Mouse (Mus musculus): ENCODE results near the gene Kcng1. TPM values are rescaled to one million over a fixed set of nuclear protein-coding genes. Genes with fewer than 3 reads are reported as not detected.

Gene Kcng1
- total and polyA plus RNA-seq, 3 experiments = not detected

- Histone ChIP-seq H3K79me2 (ENCODE audit: control insufficient read depth, insufficient read depth, low read length, poor library complexity) (no peaks in the 10 kb centered on the region), H3K27ac (ENCODE audit: control insufficient read depth, low read depth, low read length) (no peak overlapping the region), H3K9ac (ENCODE audit: control insufficient read depth, low read depth, low read length, poor library complexity, severe bottlenecking) (no peak overlapping the region), H3K36me3 (ENCODE audit: control insufficient read depth in 1 of 2, insufficient read depth in 2 of 2, low read length in 2 of 2) (no peaks in the 10 kb centered on the region), H3K4me1 (ENCODE audit: control insufficient read depth in 1 of 2, insufficient read depth in 2 of 2, low read length in 2 of 2) (no peaks in the 10 kb centered on the region), H3K4me3 (ENCODE audit: control insufficient read depth in 1 of 2, insufficient read depth in 1 of 2, low read depth in 2 of 2, low read length in 2 of 2) (no peak overlapping the region), H3K27me3 (ENCODE audit: control insufficient read depth in 1 of 2, insufficient read depth in 2 of 2, low read length in 2 of 2) (no peaks in the 10 kb centered on the region), H3K9me3 (replicated peaks; ENCODE audit: insufficient read depth, low read length) (no peaks in the 10 kb centered on the region)
- no peak for DNase-seq (ENCODE audit: low read depth, low spot score)
- TF ChIP-seq EP300 (IDR thresholded peaks at IDR 0.05; ENCODE audit: low read depth in 1 of 2, low read length in 2 of 2) (no peak), POLR2A (IDR thresholded peaks at IDR 0.05; ENCODE audit: control insufficient read depth in 1 of 2, insufficient read depth in 1 of 2, low read depth in 1 of 2, low read length in 2 of 2, poor library complexity in 1 of 2) (no peak)
Measured at GRCm38 (mm10) chr2:168238335-168238734, 43.2 kb downstream of the Kcng1 start.

- Histone ChIP-seq H3K4me1 (ENCODE audit: control insufficient read depth in 1 of 2, insufficient read depth in 2 of 2, low read length in 2 of 2) (peaks cover 3% of the 10 kb centered on the region in 2 experiments; a peak in 2 of 4 replicates), H3K79me2 (ENCODE audit: control insufficient read depth, insufficient read depth, low read length, poor library complexity) (peaks cover 29% of the 10 kb centered on the region), H3K4me3 (ENCODE audit: control insufficient read depth in 1 of 2, insufficient read depth in 1 of 2, low read depth in 2 of 2, low read length in 2 of 2) (no peak overlapping the region), H3K9me3 (replicated peaks; ENCODE audit: insufficient read depth, low read length) (no peaks in the 10 kb centered on the region), H3K27ac (ENCODE audit: control insufficient read depth, low read depth, low read length) (no peak overlapping the region), H3K27me3 (ENCODE audit: control insufficient read depth in 1 of 2, insufficient read depth in 2 of 2, low read length in 2 of 2) (no peaks in the 10 kb centered on the region), H3K9ac (ENCODE audit: control insufficient read depth, low read depth, low read length, poor library complexity, severe bottlenecking) (no peak overlapping the region), H3K36me3 (ENCODE audit: control insufficient read depth in 1 of 2, insufficient read depth in 2 of 2, low read length in 2 of 2) (peaks cover 0 to 6% of the 10 kb centered on the region in 2 experiments; a peak in 2 of 4 replicates)
- TF ChIP-seq ETS1 (IDR thresholded peaks at IDR 0.05; ENCODE audit: low read depth, low read length) (no peak), BHLHE40 (IDR thresholded peaks at IDR 0.05; ENCODE audit: borderline replicate concordance, low read depth, low read length) (no peak)
- no peak for DNase-seq (ENCODE audit: low read depth, low spot score)
Measured at GRCm38 (mm10) chr2:168233286-168233685, 48.2 kb downstream of the Kcng1 start.

- no peak for DNase-seq (ENCODE audit: low read depth, low spot score)
- peaks cover 3 to 10% of the 10 kb centered on the region in 2 experiments for H3K4me1 ChIP-seq (ENCODE audit: control insufficient read depth in 1 of 2, insufficient read depth in 2 of 2, low read length in 2 of 2)
- H3K9ac ChIP-seq (ENCODE audit: control insufficient read depth, low read depth, low read length, poor library complexity, severe bottlenecking) = no peak overlapping the region
- peaks cover 5 to 17% of the 10 kb centered on the region in 2 experiments for H3K36me3 ChIP-seq (ENCODE audit: control insufficient read depth in 1 of 2, insufficient read depth in 2 of 2, low read length in 2 of 2)
- peaks cover 38% of the 10 kb centered on the region for H3K79me2 ChIP-seq (ENCODE audit: control insufficient read depth, insufficient read depth, low read length, poor library complexity)
- H3K27ac ChIP-seq (ENCODE audit: control insufficient read depth, low read depth, low read length) = no peak overlapping the region
- no peak for TF ChIP-seq TAL1 (IDR thresholded peaks at IDR 0.05; ENCODE audit: low read length)
- TF ChIP-seq POLR2A (IDR thresholded peaks at IDR 0.05; ENCODE audit: control insufficient read depth in 1 of 2, insufficient read depth in 1 of 2, low read depth in 1 of 2, low read length in 2 of 2, poor library complexity in 1 of 2) = no peak
- TF ChIP-seq CTCF (IDR thresholded peaks at IDR 0.05 in 2 of 3, conservative IDR thresholded peaks at IDR 0.05 in 1 of 3; ENCODE audit: control insufficient read depth in 1 of 3, insufficient read depth in 1 of 3, low read depth in 2 of 3, low read length in 3 of 3, poor library complexity in 1 of 3, severe bottlenecking in 1 of 3) = no peak
- no peak for TF ChIP-seq MAX (IDR thresholded peaks at IDR 0.05; ENCODE audit: low read length)
- TF ChIP-seq MEF2A (IDR thresholded peaks at IDR 0.05; ENCODE audit: extremely low read depth, insufficient replicate concordance, low read depth, low read length, poor library complexity, severe bottlenecking) = no peak
- no peak for TF ChIP-seq KAT2A (conservative IDR thresholded peaks at IDR 0.05; ENCODE audit: low read depth, low read length)
- TF ChIP-seq CHD2 (IDR thresholded peaks at IDR 0.05; ENCODE audit: low read length) = no peak
- TF ChIP-seq SIN3A (IDR thresholded peaks at IDR 0.05; ENCODE audit: low read length) = no peak
- TF ChIP-seq RCOR1 (IDR thresholded peaks at IDR 0.05; ENCODE audit: low read depth, low read length) = no peak
- no peak for TF ChIP-seq MAZ (IDR thresholded peaks at IDR 0.05; ENCODE audit: low read depth, low read length)
- no peak for TF ChIP-seq ZC3H11A (IDR thresholded peaks at IDR 0.05; ENCODE audit: low read depth, low read length)
- no peak for TF ChIP-seq ZKSCAN1 (IDR thresholded peaks at IDR 0.05; ENCODE audit: low read depth, low read length)
- no peak for TF ChIP-seq USF2 (IDR thresholded peaks at IDR 0.05; ENCODE audit: borderline replicate concordance in 1 of 2, insufficient read depth in 1 of 2, low read depth in 1 of 2, low read length in 2 of 2)
- TF ChIP-seq RAD21 (IDR thresholded peaks at IDR 0.05; ENCODE audit: low read depth, low read length) = no peak
- TF ChIP-seq CHD1 (IDR thresholded peaks at IDR 0.05; ENCODE audit: low read depth, low read length) = no peak
- no peak for TF ChIP-seq TCF12 (IDR thresholded peaks at IDR 0.05; ENCODE audit: low read depth, low read length)
- no peaks in the 10 kb centered on the region for H3K27me3 ChIP-seq (ENCODE audit: control insufficient read depth in 1 of 2, insufficient read depth in 2 of 2, low read length in 2 of 2)
- no peaks in the 10 kb centered on the region for H3K9me3 ChIP-seq (replicated peaks; ENCODE audit: insufficient read depth, low read length)
- no peak overlapping the region for H3K4me3 ChIP-seq (ENCODE audit: control insufficient read depth in 1 of 2, insufficient read depth in 1 of 2, low read depth in 2 of 2, low read length in 2 of 2)
Measured at GRCm38 (mm10) chr2:168231471-168231829, 50.1 kb downstream of the Kcng1 start.
